Mouse (Mus musculus) kidney, postnatal 0 days (tissue): ENCODE results near the gene Phactr2. TPM values are rescaled to one million over a fixed set of nuclear protein-coding genes. Genes with fewer than 3 reads are reported as not detected.
A peak's percentile ranks its signal among the peaks of the same experiment; 100 is the strongest.

ENCODE experiments used
- ATAC-seq: fragments of 200-750 bp; cut with Nextera tagmentation; replicated peaks from 2 replicates; pipeline ENCODE4 v1.8.0; 2017; ENCODE audit warnings: low read depth, moderate number of reproducible peaks, moderate TSS enrichment, moderate library complexity; ENCODE audit not compliant: low FRiP score
- DNase-seq: peaks from one replicate; pipeline ENCODE4 v3.0.0-alpha.2; 2016; ENCODE audit warnings: low spot score
- H3K27ac ChIP-seq: fragments of 300-500 bp; sonication (generic); 2 replicates; pipeline ENCODE4 v1.5.1; 2014; ENCODE audit warnings: mild to moderate bottlenecking
- H3K27me3 ChIP-seq: fragments of 300-500 bp; sonication (generic); 2 replicates; pipeline ENCODE4 v1.6.1; 2014; ENCODE audit warnings: low read length, mixed read lengths; ENCODE audit not compliant: insufficient read depth
- H3K36me3 ChIP-seq: fragments of 300-500 bp; sonication (generic); 2 replicates; pipeline ENCODE4 v1.6.1; 2014; ENCODE audit warnings: low read length, mixed read lengths; ENCODE audit not compliant: insufficient read depth
- H3K4me1 ChIP-seq: fragments of 300-500 bp; sonication (generic); replicated peaks from 2 replicates; pipeline ENCODE4 v1.6.1; 2014; ENCODE audit warnings: antibody characterized with exemption, low read length, mixed read lengths; ENCODE audit not compliant: insufficient read depth
- H3K4me2 ChIP-seq: fragments of 300-500 bp; sonication (generic); 2 replicates; pipeline ENCODE4 v1.6.1; 2014; ENCODE audit warnings: mild to moderate bottlenecking, low read length, moderate library complexity, mixed read lengths
- H3K4me3 ChIP-seq: fragments of 300-500 bp; sonication (generic); replicated peaks from 2 replicates; pipeline ENCODE4 v1.5.1; 2014; ENCODE audit warnings: low read depth, low read length
- H3K9ac ChIP-seq: fragments of 300-500 bp; sonication (generic); 2 replicates; pipeline ENCODE4 v1.6.1; 2014; ENCODE audit warnings: low read depth, low read length
- H3K9me3 ChIP-seq: fragments of 300-500 bp; sonication (generic); replicated peaks from 2 replicates; pipeline ENCODE4 v1.6.1; 2016; ENCODE audit warnings: low read length, inconsistent platforms, mixed read lengths
- CTCF ChIP-seq: IDR thresholded peaks from 2 replicates; pipeline ENCODE4 v1.5.1; 2016; ENCODE audit warnings: antibody characterized with exemption, low read depth, mild to moderate bottlenecking, moderate library complexity
- WGBS: fragments of 180-500 bp; shearing (Covaris S2); extraction: QIAGEN DNeasy Blood & Tissue Kit; methylation state at CpG from one replicate; pipeline ENCODE4 v1.1.7; 2014; 5-methylcytosine and 5-hydroxymethylcytosine counted together
- polyA plus RNA-seq: library from polyadenylated mRNA; unstranded; fragments of >200 nt; fragmentation: Nextera tagmentation; extraction: Ambion mirVana; gene quantifications from 2 replicates; pipeline ENCODE4 v1.2.1, GENCODE M21; 2015

Phactr2 gene
- polyA plus RNA-seq, 1 experiment from 2014 or later, result 26.4 TPM

DNA sequence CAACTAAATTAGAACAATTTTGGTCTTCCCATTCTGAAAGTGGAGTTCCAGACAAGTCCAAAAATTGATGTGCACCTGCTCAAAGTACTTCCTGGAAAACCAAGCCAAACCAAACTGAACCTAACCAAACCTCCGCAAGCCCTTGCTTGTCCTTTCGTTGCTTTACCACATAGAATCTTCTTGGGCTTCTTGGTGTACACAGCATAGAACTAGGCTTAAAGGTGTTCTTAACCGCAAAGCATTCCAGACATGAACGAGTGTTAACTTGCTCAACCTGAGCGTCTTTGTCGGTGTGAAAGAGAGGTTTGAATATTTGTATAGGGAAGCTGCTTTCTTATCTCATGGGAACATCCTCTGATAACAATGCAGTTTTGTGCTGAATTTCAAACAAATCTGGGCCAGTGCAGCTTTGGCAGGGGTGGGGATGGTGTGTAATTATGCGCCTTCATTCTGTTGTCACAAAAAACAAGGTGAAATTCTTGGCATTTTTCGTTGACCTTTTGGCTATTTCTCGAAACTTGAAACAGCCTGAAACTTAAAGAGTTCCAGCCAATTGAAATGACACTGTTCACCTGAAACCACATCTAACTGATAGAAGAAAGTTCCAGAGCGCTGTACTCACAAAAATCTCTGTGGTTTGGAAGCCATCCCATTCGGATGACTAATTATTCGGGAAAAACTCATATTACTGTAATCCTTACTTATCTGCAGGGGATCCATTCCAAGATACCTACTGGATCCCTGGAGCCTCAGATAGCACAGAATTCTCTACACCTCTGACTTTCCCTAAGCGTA, 104.4 kb downstream of the Phactr2 start:
- Histone ChIP-seq H3K4me3 (no peak overlapping the region), H3K9ac (no peak overlapping the region), H3K9me3 (no peaks in the 10 kb centered on the region), H3K27me3 (no peaks in the 10 kb centered on the region), H3K4me2 (no peak overlapping the region), H3K4me1 (no peaks in the 10 kb centered on the region), H3K27ac (no peak overlapping the region), H3K36me3 (no peaks in the 10 kb centered on the region)
- WGBS, result 74% methylated on average over 13 of the region's 13 CpGs
- no peak for ATAC-seq
- no peak for DNase-seq
- no peak for TF ChIP-seq CTCF

DNA sequence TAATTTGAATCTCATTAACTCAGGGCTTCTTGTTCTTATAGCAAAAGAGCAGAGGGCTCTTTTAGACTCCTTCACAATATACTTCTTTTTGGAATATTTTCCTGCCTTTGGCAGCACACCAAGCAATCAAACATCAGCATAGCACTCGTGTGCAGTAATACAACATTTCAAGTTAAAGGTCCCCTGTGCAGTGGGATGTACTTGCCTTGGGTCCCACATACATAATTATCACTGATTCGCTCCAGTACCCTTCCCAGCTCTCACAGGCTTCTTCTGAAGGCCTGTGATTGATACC, 110.0 kb downstream of the Phactr2 start:
- no peaks in the 10 kb centered on the region for H3K36me3 ChIP-seq
- ATAC-seq (no peak), DNase-seq (no peak)
- no peak overlapping the region for H3K9ac ChIP-seq
- no peak overlapping the region for H3K27ac ChIP-seq
- no peaks in the 10 kb centered on the region for H3K27me3 ChIP-seq
- 62% methylated on average over 2 of the region's 2 CpGs for WGBS
- H3K4me2 ChIP-seq, result no peak overlapping the region
- no peaks in the 10 kb centered on the region for H3K9me3 ChIP-seq
- no peak for TF ChIP-seq CTCF
- H3K4me1 ChIP-seq, result no peaks in the 10 kb centered on the region
- no peak overlapping the region for H3K4me3 ChIP-seq

DNA sequence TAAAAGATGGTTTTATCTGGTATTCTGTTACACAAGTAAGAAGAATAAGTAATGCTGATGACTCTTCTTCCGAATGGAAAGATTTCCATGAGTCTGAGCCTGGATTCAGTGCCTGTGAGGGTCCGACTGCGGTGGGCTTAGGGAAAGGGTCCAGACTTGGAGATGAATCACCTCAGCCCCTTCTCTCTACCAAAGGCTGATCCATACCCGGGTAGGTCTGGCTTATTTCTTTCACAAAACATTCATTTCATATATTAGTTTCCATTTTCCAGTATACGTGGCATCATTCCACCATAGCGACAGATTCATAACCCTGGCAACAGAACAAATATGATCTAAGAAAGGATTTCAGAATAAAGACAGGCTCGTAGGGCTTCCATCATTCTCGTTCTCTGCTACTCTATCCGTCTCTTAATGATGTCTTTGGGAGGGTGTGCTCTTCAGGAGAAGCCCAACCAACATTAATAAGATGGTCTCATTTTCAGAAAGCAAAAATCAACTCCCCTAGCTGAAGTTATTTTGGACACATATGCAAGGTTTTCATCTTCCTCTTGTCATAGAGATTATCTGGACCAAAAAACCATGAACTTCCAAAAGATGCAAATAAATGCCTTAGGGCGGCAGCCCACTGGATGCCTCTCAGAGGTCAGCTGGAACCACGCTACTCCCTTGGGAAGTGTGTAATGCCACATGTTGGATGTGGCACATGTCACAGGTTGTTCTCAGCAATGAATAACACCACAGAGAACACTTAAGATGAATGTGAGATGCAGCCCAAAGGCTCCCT, 110.5 kb downstream of the Phactr2 start:
- TF ChIP-seq CTCF, result no peak
- H3K27ac ChIP-seq, result no peak overlapping the region
- no peak overlapping the region for H3K4me3 ChIP-seq
- no peaks in the 10 kb centered on the region for H3K9me3 ChIP-seq
- H3K4me2 ChIP-seq, result no peak overlapping the region
- no peak overlapping the region for H3K9ac ChIP-seq
- no peaks in the 10 kb centered on the region for H3K27me3 ChIP-seq
- DNase-seq (peak; percentile 59), ATAC-seq (no peak)
- WGBS, result 73% methylated on average over 11 of the region's 11 CpGs
- no peaks in the 10 kb centered on the region for H3K36me3 ChIP-seq
- H3K4me1 ChIP-seq, result no peaks in the 10 kb centered on the region

DNA sequence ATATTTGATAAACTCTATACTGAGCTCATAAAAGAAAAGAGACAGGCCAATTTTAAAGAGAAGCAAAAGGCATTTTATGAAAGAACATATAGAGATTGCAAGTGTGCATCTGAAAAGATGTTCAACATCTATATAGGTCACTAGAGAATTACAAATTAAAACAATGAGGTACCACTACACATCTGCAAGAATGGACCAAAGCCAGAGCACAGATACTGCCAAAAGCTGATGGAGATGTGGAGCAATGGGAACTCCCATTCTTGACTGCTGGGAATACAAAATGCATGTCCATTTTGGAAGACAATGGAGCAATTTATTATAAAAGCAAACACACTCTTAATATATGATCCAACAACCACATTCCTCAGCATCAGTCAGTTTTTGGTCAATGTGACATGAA, 113.3 kb downstream of the Phactr2 start:
- ATAC-seq (no peak), DNase-seq (no peak)
- H3K27me3 ChIP-seq, result no peaks in the 10 kb centered on the region
- TF ChIP-seq CTCF, result no peak
- H3K4me2 ChIP-seq, result no peak overlapping the region
- no peak overlapping the region for H3K9ac ChIP-seq
- no peaks in the 10 kb centered on the region for H3K4me1 ChIP-seq
- no peak overlapping the region for H3K27ac ChIP-seq
- no peaks in the 10 kb centered on the region for H3K36me3 ChIP-seq
- no peaks in the 10 kb centered on the region for H3K9me3 ChIP-seq
- no peak overlapping the region for H3K4me3 ChIP-seq

DNA sequence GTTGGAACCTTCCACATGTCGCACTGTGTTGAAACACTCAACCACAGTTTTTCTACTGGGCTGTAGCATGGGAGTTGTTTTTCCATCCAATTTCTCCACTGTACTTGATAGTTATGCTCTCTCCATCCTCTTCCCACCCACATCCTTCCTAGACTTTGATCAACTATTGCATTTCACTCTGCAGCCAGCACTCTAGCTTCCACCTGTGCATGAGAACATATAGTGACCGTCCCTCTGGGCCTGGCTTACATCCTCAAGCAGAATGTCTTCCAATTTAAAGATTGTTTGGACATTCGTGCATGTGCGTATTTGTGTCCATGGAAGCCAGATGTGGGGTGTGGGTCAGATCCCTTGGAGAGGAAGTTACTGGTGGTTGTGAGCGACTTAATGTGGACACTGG, 114.4 kb downstream of the Phactr2 start:
- Histone ChIP-seq H3K4me3 (no peak overlapping the region), H3K9me3 (no peaks in the 10 kb centered on the region), H3K4me2 (no peak overlapping the region), H3K9ac (no peak overlapping the region), H3K4me1 (no peaks in the 10 kb centered on the region), H3K27ac (no peak overlapping the region), H3K27me3 (no peaks in the 10 kb centered on the region), H3K36me3 (no peaks in the 10 kb centered on the region)
- DNase-seq (no peak), ATAC-seq (no peak)
- 93% methylated on average over 5 of the region's 5 CpGs for WGBS
- TF ChIP-seq CTCF, result no peak

DNA sequence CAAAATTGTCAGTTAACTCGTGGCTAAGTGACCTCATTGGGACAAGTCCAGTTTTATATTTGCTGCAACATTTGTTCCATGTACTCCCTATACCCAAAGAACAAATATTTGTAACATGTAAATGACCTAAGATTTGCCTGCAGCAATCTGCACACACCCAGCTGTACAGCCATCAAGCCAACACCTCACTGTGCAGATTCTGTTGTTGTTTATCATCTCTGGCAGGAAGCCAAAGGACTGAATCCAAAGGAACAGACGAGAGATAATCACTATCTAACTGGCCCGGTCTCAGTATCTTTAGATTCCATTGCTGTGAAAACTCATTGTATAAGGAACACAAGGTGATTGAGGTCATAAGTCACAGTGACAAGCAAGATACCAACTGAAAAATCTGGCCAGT, 115.5 kb downstream of the Phactr2 start:
- Histone ChIP-seq H3K36me3 (no peaks in the 10 kb centered on the region), H3K9me3 (no peaks in the 10 kb centered on the region), H3K4me1 (no peaks in the 10 kb centered on the region), H3K4me3 (no peak overlapping the region), H3K27me3 (no peaks in the 10 kb centered on the region), H3K27ac (no peak overlapping the region), H3K4me2 (no peak overlapping the region), H3K9ac (no peak overlapping the region)
- TF ChIP-seq CTCF, result no peak
- 50% methylated on average over 3 of the region's 3 CpGs for WGBS
- ATAC-seq, result no peak
- DNase-seq, result no peak
